Mouse (Mus musculus): ENCODE data around the gene Grhl3. TPM values are rescaled to one million over a fixed set of nuclear protein-coding genes. Genes with fewer than 3 reads are reported as not detected.
"Not testable (repeated sequence)": the region's sequence is repeated elsewhere in the genome, so short reads cannot be mapped to it uniquely, and the experiment has no call there.

The Grhl3 gene
- total RNA-seq (2021), result under 1 TPM; 0.36 to 0.62 TPM

- DNase-seq (ENCODE audit: extremely low spot score in 1 of 2, low spot score in 2 of 2), result peak; percentile 19 to 45
- intact Hi-C loops (cut with DNase I), result no loop called here
Observed at GRCm38 (mm10) chr4:135573251-135573808, at the start of gene Grhl3. Gene Grhl3, minus strand, starts transcription at chr4:135573630.

DNA sequence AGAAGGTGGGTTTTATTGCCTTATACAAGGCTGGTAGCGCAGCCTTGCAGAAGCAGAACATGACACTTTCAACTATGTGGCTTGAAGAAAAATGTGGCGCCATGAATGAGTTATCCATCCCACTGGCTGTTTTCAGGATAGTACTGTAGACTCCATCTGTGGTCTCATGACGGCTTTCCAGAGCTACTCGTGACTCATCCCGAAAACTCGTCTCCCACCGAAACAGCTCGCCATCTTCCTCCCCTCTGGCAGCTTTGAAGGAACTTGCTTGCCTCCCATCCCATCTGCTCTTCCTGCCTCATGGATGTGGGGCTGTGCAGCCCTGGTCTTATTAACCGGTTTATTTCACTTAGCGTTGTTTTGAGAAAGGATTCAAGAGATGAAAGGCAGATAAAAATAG is 48.9 kb upstream of the Grhl3 start:
- intact Hi-C loops (cut with DNase I), result no loop called here
- no peak for DNase-seq (ENCODE audit: extremely low spot score in 1 of 2, low spot score in 2 of 2)

- intact Hi-C loops (cut with DNase I), result no loop called here
Observed at GRCm38 (mm10) chr4:135620461-135620860, 47.0 kb upstream of the Grhl3 start.

GRCm38 (mm10) chr4:135617783-135618470 is 44.5 kb upstream of the Grhl3 start:
- no peak for DNase-seq (ENCODE audit: extremely low spot score in 1 of 2, low spot score in 2 of 2)
- intact Hi-C loops (cut with DNase I), result no loop called here

More at GRCm38 (mm10) chr4:135620461-135620860, 47.0 kb upstream of the Grhl3 start:
- no peak for DNase-seq (ENCODE audit: extremely low spot score in 1 of 2, low spot score in 2 of 2)

DNA sequence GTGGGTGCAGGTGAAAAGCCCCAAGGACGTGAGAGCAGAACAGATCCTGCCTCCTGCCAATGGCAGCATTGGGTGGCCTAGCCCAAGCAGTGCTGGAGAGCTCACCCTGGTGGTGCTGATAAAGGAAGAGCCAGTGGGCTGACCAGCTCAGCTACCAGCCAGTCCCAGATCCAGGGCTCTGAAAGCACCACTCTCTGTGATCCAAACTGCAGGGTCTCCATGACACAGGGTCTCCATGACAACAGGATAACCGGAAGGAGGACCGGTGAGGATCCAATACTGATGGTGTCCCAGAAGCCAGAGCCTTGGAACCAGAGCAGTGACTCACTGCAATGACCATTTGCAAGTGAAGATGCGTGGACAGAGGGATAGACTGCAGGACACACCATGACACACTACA is 43.6 kb upstream of the Grhl3 start:
- no peak for DNase-seq (ENCODE audit: extremely low spot score in 1 of 2, low spot score in 2 of 2)
- intact Hi-C loops (cut with DNase I), result no loop called here

DNA sequence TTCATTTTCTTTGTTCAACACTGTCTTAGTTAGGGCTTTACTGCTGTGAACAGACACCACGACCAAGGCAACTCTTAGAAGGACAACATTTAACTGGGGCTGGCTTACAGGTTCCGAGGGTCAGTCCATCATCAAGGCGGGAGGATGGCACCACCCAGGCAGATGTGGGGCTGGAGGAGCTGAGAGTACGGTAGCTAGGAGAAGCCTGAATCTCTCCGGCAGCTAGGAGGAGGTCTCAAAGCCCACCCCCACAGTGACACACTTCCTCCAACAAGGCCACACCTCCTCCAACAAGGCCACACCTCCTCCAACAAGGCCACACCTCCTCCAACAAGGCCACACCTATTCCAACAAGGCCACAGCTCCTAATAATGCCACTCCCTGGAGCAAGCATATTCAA is 41.9 kb upstream of the Grhl3 start:
- DNase-seq (ENCODE audit: extremely low spot score in 1 of 2, low spot score in 2 of 2); intact Hi-C loops (cut with DNase I): not testable (repeated sequence)

- intact Hi-C loops (cut with DNase I), result no loop called here
- DNase-seq (ENCODE audit: extremely low spot score in 1 of 2, low spot score in 2 of 2), result no peak
Observed at GRCm38 (mm10) chr4:135609986-135610385, 36.6 kb upstream of the Grhl3 start.

GRCm38 (mm10) chr4:135607979-135608885 is 34.8 kb upstream of the Grhl3 start:
- intact Hi-C loops (cut with DNase I), result no loop called here
- no peak for DNase-seq (ENCODE audit: extremely low spot score in 1 of 2, low spot score in 2 of 2)

GRCm38 (mm10) chr4:135606271-135606670 is 32.8 kb upstream of the Grhl3 start:
- intact Hi-C loops (cut with DNase I), result no loop called here

DNA sequence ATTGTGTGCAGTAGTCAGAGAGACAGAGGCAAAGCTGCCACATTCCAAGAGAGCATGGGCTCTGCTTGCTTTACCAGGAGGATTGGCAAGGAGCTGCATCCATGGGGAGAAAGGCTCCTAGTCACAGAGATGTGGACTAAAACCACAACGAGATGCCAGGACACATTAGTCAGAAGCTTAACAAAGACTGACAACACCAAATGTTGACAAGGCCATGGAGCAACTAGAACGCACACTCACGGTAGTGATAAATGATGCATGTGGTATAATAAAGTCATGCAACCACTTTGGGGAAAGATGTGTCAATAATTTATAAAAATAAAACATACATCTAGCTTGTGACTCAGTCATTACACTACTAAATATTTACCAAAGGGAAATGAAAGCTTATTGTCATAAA is 28.1 kb upstream of the Grhl3 start:
- intact Hi-C loops (cut with DNase I), result no loop called here

More at GRCm38 (mm10) chr4:135606271-135606670, 32.8 kb upstream of the Grhl3 start:
- DNase-seq (ENCODE audit: extremely low spot score in 1 of 2, low spot score in 2 of 2), result no peak

GRCm38 (mm10) chr4:135599497-135600182 is 26.2 kb upstream of the Grhl3 start:
- intact Hi-C loops (cut with DNase I), result no loop called here
- DNase-seq (ENCODE audit: extremely low spot score in 1 of 2, low spot score in 2 of 2), result no peak

More for the DNA sequence above, 28.1 kb upstream of the Grhl3 start:
- DNase-seq (ENCODE audit: extremely low spot score in 1 of 2, low spot score in 2 of 2), result no peak

GRCm38 (mm10) chr4:135598998-135599397 is 25.6 kb upstream of the Grhl3 start:
- no peak for DNase-seq (ENCODE audit: extremely low spot score in 1 of 2, low spot score in 2 of 2)
- intact Hi-C loops (cut with DNase I), result no loop called here

GRCm38 (mm10) chr4:135597571-135597970 is 24.1 kb upstream of the Grhl3 start:
- intact Hi-C loops (cut with DNase I), result no loop called here
- DNase-seq (ENCODE audit: extremely low spot score in 1 of 2, low spot score in 2 of 2), result no peak

- no peak for DNase-seq (ENCODE audit: extremely low spot score in 1 of 2, low spot score in 2 of 2)
- intact Hi-C loops (cut with DNase I), result no loop called here
Observed at GRCm38 (mm10) chr4:135595943-135596342, 22.5 kb upstream of the Grhl3 start.

DNA sequence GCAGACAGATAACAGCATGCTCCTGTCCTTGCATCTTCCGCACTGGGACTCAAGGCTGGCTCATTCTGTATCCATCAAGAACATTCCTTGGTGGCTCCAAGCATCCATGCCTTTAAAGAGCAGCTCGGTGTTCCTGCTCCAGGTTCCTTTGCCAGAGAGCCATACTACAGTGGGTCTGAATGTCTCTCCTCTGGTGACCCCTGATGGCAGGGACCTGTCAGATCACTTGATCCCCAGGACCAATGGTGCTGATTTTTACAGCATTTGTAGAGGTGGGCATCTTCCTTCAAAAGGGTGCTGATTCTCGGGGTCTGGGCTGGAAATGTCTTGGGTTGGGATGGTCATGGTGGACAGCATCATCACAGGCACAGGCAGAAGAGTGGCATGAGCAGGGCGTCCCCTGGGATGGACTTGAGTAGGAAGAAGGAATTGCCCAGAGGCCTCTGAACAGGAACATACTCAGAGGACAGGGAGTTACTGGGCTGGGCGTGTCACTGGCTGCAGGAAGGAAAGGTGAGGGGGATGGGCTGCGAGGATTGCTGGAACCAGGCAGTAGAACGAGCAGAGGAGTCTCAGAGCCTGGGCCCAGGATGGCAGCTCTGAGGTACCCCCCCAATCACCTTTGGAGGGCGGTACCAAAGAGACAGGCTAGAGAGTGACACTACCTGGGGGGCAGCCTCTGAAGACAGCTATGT is 18.3 kb upstream of the Grhl3 start:
- intact Hi-C loops (cut with DNase I), result no loop called here
- no peak for DNase-seq (ENCODE audit: extremely low spot score in 1 of 2, low spot score in 2 of 2)

- no peak for DNase-seq (ENCODE audit: extremely low spot score in 1 of 2, low spot score in 2 of 2)
Observed at GRCm38 (mm10) chr4:135591086-135591485, 17.7 kb upstream of the Grhl3 start.

DNA sequence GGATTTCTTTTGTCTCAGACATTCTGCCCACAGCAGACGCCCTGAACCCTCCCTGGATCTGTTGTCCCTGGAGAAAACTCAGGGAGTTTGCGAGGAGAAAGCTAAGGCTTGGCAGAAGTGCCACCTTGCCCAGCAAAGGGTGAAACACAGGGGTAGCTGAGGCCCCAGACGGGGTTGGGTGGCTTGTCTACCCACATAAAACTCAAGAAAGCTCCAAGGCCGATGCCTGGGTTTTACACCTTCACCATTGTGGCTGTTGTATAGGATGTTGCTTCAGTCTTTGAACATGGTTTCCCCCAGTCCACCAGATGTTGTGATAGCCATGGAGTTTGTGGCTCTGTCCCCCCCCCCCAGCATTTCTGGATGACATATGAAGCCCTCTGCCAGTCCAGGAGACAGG is 11.4 kb upstream of the Grhl3 start:
- DNase-seq (ENCODE audit: extremely low spot score in 1 of 2, low spot score in 2 of 2), result no peak
- intact Hi-C loops (cut with DNase I), result no loop called here

More at GRCm38 (mm10) chr4:135591086-135591485, 17.7 kb upstream of the Grhl3 start:
- intact Hi-C loops (cut with DNase I), result no loop called here

GRCm38 (mm10) chr4:135581222-135581910 is 7.9 kb upstream of the Grhl3 start:
- intact Hi-C loops (cut with DNase I), result no loop called here
- no peak for DNase-seq (ENCODE audit: extremely low spot score in 1 of 2, low spot score in 2 of 2)
